Mouse (Mus musculus) T-cell, adult 2 months (primary cell): ENCODE results near the gene Slc9a2.

Source experiments
- DNase-seq: peaks from one replicate; pipeline ENCODE4 v3.0.0; 2022; ENCODE audit warnings: low spot score

Gene Slc9a2

DNA sequence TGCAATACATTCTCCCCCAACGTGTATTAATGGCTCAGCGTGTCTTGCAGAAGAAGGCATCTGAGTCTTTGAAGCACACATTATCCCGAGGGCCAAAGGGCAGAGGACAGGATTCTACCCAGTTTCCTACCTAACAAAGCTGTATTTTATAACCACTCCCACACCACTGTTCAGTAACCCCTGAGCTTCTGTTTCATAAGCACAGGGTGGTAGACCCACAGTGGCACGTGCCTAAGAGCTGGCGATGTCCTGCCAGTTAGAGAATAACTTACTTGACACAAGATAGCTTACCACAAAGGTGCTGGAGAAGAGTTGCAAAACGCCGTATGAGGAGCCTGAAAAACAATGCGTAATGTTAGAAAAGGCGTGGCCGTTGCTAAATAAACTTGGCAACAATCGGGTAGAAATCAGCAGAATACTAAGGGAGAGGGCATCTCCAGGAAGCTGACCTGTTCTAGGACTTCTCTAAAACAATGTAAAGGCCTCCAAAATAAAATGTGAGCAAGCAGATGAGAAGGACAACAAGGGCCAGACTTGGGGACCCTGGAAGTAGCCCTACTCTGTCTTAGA, 105.6 kb downstream of the Slc9a2 start:
- no peak for DNase-seq

DNA sequence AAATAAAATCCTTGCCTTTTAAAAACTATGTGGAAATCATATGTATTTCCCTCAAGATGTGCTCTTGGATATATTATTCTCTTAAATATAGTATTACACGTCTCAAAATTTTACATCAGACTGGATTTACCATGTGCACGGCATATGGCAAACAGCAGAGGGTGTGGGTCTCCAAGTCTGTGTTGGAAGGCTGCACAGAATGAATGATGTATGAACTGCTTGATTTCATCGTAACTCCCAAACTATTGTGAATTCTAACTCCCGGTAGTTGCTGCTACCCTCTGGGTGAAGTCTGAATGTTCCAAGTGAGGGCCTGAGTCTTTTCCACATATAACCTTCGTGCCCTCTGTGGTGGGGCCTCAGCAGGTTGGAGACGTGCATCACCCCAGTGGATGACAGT, 108.6 kb downstream of the Slc9a2 start:
- no peak for DNase-seq

DNA sequence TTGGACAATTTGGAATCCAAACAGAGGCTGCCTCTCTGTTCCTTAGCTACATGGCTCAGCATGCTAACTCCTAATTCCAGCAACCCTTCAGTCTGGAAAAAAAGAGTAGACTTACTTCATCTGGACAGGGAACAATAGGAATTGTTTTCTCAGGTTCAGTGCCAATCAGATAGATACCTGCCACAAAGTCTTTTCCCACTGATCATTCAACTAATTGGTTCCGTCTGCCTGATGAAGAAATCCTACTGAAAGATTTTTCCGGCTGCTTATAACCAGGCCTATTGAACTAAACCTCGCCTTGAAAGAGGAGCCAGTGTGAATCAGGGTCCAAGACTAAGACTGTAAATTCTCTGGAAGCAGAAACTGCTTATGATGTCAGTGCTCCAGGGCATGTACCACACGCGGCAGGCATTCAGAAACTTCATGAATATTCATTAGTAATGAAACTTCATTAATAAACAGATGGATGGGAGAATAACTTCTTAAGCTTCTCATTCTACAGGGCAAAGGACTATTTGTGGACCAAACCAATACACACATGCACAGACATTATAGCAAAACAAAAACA, 109.4 kb downstream of the Slc9a2 start:
- DNase-seq: no peak

GRCm38 (mm10) chr1:40790324-40791141, 110.2 kb downstream of the Slc9a2 start, which contains the start of gene Mfsd9:
TSS of gene Mfsd9 (minus strand) at chr1:40790687.
- DNase-seq: peak; percentile 90

- no peak for DNase-seq
Measured at GRCm38 (mm10) chr1:40795508-40795907, 115.1 kb downstream of the Slc9a2 start.

- DNase-seq: peak; percentile 60
Measured at GRCm38 (mm10) chr1:40797348-40797747, 117.0 kb downstream of the Slc9a2 start.

GRCm38 (mm10) chr1:40799121-40799520, 118.7 kb downstream of the Slc9a2 start:
- DNase-seq: no peak

DNA sequence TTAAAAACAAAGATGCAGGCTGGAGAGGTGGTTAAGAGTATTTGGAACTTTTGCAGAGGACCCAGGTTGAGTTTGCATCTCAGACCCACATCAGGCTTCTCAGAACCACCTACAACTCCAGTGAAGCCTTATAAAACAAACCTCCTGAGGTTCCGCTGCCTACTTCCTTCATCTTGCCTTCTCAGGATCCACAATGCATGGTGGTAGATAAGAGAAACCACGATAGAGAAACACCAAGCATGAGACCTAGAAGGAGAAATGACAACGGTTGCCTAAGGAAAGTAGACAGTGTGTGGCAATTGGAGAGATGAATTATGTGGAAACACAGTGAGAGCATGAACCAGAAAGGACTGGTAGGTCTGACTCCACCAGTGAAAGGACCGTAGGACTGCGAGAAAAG, 120.5 kb downstream of the Slc9a2 start:
- DNase-seq: no peak

DNA sequence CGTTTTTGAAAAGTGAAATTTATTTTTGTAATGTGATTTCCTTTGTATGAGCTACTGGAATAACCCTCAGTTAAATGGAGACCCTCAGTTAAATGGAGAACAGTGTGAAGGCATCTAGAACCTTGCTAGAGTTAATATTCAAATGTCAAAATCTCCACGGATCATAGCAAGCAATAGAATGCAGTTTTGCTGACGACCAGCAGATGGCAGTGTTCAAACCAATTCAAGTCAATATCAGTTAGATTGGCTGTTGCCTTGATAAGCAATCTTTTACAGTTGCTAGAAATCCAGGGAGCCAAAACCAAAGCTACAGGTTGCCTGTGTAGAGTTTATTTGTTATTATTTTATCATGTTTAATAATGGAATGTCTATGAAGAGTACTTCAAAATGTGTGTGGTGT, 122.4 kb downstream of the Slc9a2 start:
- peak; percentile 35 for DNase-seq

DNA sequence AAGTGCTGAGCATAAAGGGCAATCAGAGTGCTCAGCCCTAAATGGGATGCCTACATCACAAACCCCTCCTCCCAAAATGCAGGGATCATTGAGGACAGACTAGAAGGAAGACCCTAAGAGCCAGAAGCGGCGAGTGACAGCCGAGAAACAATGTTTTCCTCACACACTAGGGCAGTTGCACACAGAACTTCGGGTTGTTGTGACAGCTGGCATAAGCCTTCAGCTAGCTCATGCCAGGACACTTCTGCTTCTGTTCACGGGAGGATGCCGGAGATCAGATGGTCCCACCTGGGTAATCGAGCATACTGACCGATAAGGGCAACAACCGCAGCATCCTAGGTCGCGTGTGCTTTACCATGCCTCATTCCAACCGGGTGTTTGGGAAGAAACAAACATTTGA, 123.7 kb downstream of the Slc9a2 start:
- no peak for DNase-seq

DNA sequence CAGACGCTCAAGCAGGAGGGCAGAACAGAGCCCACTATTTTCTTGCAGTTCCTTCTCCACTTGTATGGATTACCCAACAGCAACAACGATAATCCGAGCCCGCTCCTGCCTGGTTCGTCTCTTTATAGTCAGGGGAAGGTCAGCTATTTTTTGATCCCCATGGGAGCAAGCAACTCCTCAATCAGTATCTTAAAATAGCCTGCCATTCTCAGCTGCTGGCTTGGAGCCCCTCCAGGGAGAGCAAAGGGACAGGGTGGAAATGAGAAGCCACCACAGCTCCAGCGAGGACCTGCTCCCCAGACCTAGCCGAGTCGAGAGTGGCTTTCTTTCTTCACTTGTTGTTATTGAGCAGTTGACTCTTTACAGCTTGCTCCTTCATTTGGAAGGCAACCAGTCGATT, 125.0 kb downstream of the Slc9a2 start, which contains the start of gene Tmem182:
TSS of gene Tmem182 (plus strand) at position 251 of the 400 bp plus-strand sequence.
- DNase-seq: no peak

DNA sequence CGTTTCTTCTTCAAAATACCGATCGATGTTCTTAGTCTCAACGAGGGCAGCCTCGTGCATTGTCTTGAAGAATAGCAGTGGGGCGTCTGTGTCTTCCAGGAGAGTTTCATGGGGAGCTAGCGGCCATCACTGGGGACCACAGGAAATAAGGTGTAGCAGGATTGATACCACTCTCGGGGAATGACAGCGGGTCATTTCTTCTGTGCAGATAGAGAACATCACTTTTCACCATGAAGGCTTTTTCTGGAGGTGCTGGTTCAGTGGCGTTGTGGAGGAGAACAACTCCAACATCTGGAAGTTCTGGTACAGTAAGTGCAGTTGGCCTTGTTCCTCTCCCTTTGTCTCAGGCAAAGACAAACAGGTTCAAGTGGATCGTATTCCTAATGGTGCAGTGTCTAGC, 125.5 kb downstream of the Slc9a2 start:
- DNase-seq: no peak

- DNase-seq: no peak
Measured at GRCm38 (mm10) chr1:40808643-40809042, 128.3 kb downstream of the Slc9a2 start.

DNA sequence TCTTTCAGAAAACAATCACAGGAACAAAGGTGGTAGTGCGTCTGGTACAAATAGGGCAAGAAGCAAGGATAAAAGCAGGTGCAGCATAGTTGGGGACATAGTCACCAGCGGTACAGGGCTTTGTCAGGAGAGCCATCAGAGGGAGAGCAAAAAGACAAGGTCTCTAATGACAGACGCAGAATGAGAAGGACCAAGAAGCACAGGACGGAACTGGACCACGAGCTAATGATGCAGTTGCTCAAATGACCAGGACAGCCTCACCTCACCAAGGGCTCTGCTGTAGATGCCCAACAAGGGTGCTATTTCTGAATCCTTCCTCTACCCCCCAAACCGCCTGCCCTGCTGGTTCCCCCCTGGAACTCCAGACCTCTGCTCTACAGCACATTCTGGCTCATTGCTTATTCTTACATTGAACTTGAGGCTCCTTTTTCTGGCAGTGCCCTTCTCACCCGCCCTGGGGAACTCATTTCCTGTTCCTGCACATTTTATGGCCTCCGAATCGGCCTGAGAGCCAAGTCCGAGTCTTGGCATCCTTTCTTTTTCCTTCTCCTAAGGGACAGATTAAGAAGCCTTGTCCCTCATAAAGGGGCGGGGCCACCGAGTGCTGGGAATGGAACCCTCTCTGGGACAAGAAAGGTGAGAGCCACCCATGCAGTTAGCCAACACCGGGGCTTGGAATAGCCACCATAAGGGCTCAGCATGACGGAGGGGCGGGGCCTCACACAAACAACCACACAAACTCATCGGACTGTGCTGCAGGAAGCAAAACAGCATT, 134.9 kb downstream of the Slc9a2 start:
- no peak for DNase-seq
